Mouse (Mus musculus) A20 (cell line): Measurements from ENCODE around the gene Fmnl1.

Experiments
- DNase-seq: peaks from one replicate; pipeline ENCODE4 v3.0.0-alpha.2; 2011; ENCODE audit warnings: low read depth, low spot score

Gene Fmnl1

GRCm38 (mm10) chr11:103160738-103161137 is 10.2 kb upstream of the Fmnl1 start:
- DNase-seq: no peak

GRCm38 (mm10) chr11:103161449-103161848 is 9.5 kb upstream of the Fmnl1 start:
- no peak for DNase-seq

- DNase-seq: peak; percentile 66
These were observed 8.8 kb upstream of the Fmnl1 start for GRCm38 (mm10) chr11:103162132-103162531.

- DNase-seq: peak; percentile 37
These were observed 6.5 kb upstream of the Fmnl1 start for GRCm38 (mm10) chr11:103164391-103164790.

GRCm38 (mm10) chr11:103168690-103169390 is 2.1 kb upstream of the Fmnl1 start:
- peak; percentile 67 for DNase-seq

- DNase-seq: no peak
These were observed 1.2 kb upstream of the Fmnl1 start for GRCm38 (mm10) chr11:103169664-103170063.

GRCm38 (mm10) chr11:103170111-103170493 is 805 bp upstream of the Fmnl1 start:
- DNase-seq: peak; percentile 21

GRCm38 (mm10) chr11:103171286-103171620 is 346 bp downstream of the Fmnl1 start:
- DNase-seq: no peak

- peak; percentile 56 for DNase-seq
These were observed 940 bp downstream of the Fmnl1 start for GRCm38 (mm10) chr11:103171703-103172391.

- DNase-seq: peak; percentile 27
These were observed 1.6 kb downstream of the Fmnl1 start for GRCm38 (mm10) chr11:103172392-103173040.

- DNase-seq: no peak
These were observed 2.3 kb downstream of the Fmnl1 start for GRCm38 (mm10) chr11:103173041-103173770.

GRCm38 (mm10) chr11:103173771-103174344 is 3.0 kb downstream of the Fmnl1 start:
- no peak for DNase-seq

GRCm38 (mm10) chr11:103174411-103174832 is 3.5 kb downstream of the Fmnl1 start:
- DNase-seq: no peak

- peak; percentile 79 for DNase-seq
These were observed 4.0 kb downstream of the Fmnl1 start for GRCm38 (mm10) chr11:103174891-103175391.

- DNase-seq: peak; percentile 43
These were observed 5.0 kb downstream of the Fmnl1 start for GRCm38 (mm10) chr11:103175688-103176442.

GRCm38 (mm10) chr11:103176510-103176909 is 5.6 kb downstream of the Fmnl1 start:
- DNase-seq: no peak

- DNase-seq: no peak
These were observed 6.3 kb downstream of the Fmnl1 start for GRCm38 (mm10) chr11:103177216-103177615.

- no peak for DNase-seq
These were observed 7.0 kb downstream of the Fmnl1 start for GRCm38 (mm10) chr11:103177815-103178485.

- DNase-seq: no peak
These were observed 7.8 kb downstream of the Fmnl1 start for GRCm38 (mm10) chr11:103178748-103179147.

GRCm38 (mm10) chr11:103180426-103180825 is 9.5 kb downstream of the Fmnl1 start:
- DNase-seq: no peak
